Mouse (Mus musculus) liver, embryonic 14.5 days (tissue): ENCODE measurements around the gene Slc38a10. TPM values are rescaled to one million over a fixed set of nuclear protein-coding genes. Genes with fewer than 3 reads are reported as not detected.

Experiments
- ATAC-seq: fragments of 200-750 bp; cut with Nextera tagmentation; 2 replicates; pipeline ENCODE4 v1.8.0; 2017; ENCODE audit warnings: moderate number of reproducible peaks, mild to moderate bottlenecking, moderate library complexity; ENCODE audit not compliant: insufficient read depth
- DNase-seq, 3 experiments: peaks; one replicate each; pipeline ENCODE4 v3.0.0-alpha.2; 2012 to 2013; ENCODE audit warnings: low read depth in 3 of 3, low spot score in 3 of 3
- H3K27ac ChIP-seq: fragments of 300-500 bp; sonication (generic); 2 replicates; pipeline ENCODE4 v1.5.1; 2014; ENCODE audit warnings: moderate library complexity, mild to moderate bottlenecking, control low read depth, inconsistent platforms
- H3K27me3 ChIP-seq: fragments of 300-500 bp; sonication (generic); 2 replicates; pipeline ENCODE4 v1.6.1; 2014; ENCODE audit warnings: mild to moderate bottlenecking, low read length, moderate library complexity; ENCODE audit not compliant: control insufficient read depth, insufficient read depth
- H3K36me3 ChIP-seq: fragments of 300-500 bp; sonication (generic); replicated peaks from 2 replicates; pipeline ENCODE4 v1.6.1; 2014; ENCODE audit warnings: low read depth; ENCODE audit not compliant: control insufficient read depth, insufficient read depth
- H3K4me1 ChIP-seq, 2 experiments: fragments of 200-500 bp in 1 of 2; fragments of 300-500 bp in 1 of 2; sonication (generic) in 1 of 2; replicated peaks; 2 replicates each; pipeline ENCODE4 v1.6.1; 2012 to 2014; ENCODE audit warnings: antibody characterized with exemption in 1 of 2, inconsistent platforms in 1 of 2, low read length in 1 of 2; ENCODE audit not compliant: control insufficient read depth in 2 of 2, insufficient read depth in 2 of 2
- H3K4me2 ChIP-seq: fragments of 300-500 bp; sonication (generic); 2 replicates; pipeline ENCODE4 v1.6.1; 2014; ENCODE audit warnings: low read depth, mild to moderate bottlenecking, control low read depth, moderate library complexity
- H3K4me3 ChIP-seq, 2 experiments: fragments of 200-500 bp in 1 of 2; fragments of 300-500 bp in 1 of 2; sonication (generic) in 1 of 2; 2 replicates each; pipeline ENCODE4 v1.5.1; 2012 to 2014; ENCODE audit warnings: low read depth in 2 of 2, low read length in 2 of 2, mild to moderate bottlenecking in 2 of 2, control low read depth in 1 of 2, inconsistent platforms in 1 of 2, moderate library complexity in 1 of 2; ENCODE audit not compliant: insufficient read depth in 1 of 2
- H3K9ac ChIP-seq: fragments of 300-500 bp; sonication (generic); replicated peaks from 2 replicates; pipeline ENCODE4 v1.6.1; 2014; ENCODE audit warnings: mild to moderate bottlenecking, control low read depth, moderate library complexity
- H3K9me3 ChIP-seq: fragments of 300-500 bp; sonication (generic); 2 replicates; pipeline ENCODE4 v1.6.1; 2016; ENCODE audit warnings: low read length, mixed read lengths; ENCODE audit not compliant: control insufficient read depth
- CTCF ChIP-seq: IDR thresholded peaks from 2 replicates; pipeline ENCODE4 v1.5.1; 2016; ENCODE audit warnings: antibody characterized with exemption, low read depth, control low read depth
- EP300 ChIP-seq: IDR thresholded peaks from 2 replicates; pipeline ENCODE4 v1.6.1; 2016; ENCODE audit warnings: antibody characterized with exemption, low read depth
- WGBS: fragments of 180-500 bp; shearing (Covaris S2); extraction: QIAGEN DNeasy Blood & Tissue Kit; methylation state at CpG from one replicate; pipeline ENCODE4 v1.1.7; 2014; ENCODE audit not compliant: insufficient replicate concordance; 5-methylcytosine and 5-hydroxymethylcytosine counted together
- polyA plus RNA-seq, 2 experiments: library from polyadenylated mRNA; depleted of rRNA in 1 of 2; stranded (reverse) in 1 of 2; unstranded in 1 of 2; fragments of >200 nt; fragmentation: Nextera tagmentation in 1 of 2; extraction: Ambion mirVana in 1 of 2; gene quantifications; 2 replicates each; pipeline versions ENCODE4 v1.2.1 to v1.2.3; 2012 to 2014

Gene Slc38a10
- polyA plus RNA-seq, 2 experiments: 21.0 to 21.8 TPM

GRCm38 (mm10) chr11:120161245-120161644 lies 10.1 kb upstream of the Slc38a10 start:
- 76% methylated on average over 4 of the region's 4 CpGs for WGBS

GRCm38 (mm10) chr11:120160478-120160877 lies 9.3 kb upstream of the Slc38a10 start:
- Histone ChIP-seq H3K27ac (no peak overlapping the region), H3K4me2 (no peak overlapping the region), H3K27me3 (no peaks in the 10 kb centered on the region), H3K4me3 (no peak overlapping the region), H3K9ac (no peak overlapping the region), H3K36me3 (no peaks in the 10 kb centered on the region), H3K4me1 (peaks cover 4 to 17% of the 10 kb centered on the region in 2 experiments; a peak in 3 of 4 replicates), H3K9me3 (no peaks in the 10 kb centered on the region)
- TF ChIP-seq CTCF (peak; percentile 74), EP300 (no peak)
- WGBS: 56% methylated on average over 4 of the region's 4 CpGs
- no peak for DNase-seq
- no peak for ATAC-seq

More at GRCm38 (mm10) chr11:120161245-120161644, 10.1 kb upstream of the Slc38a10 start:
- Histone ChIP-seq H3K36me3 (no peaks in the 10 kb centered on the region), H3K27me3 (no peaks in the 10 kb centered on the region), H3K4me2 (no peak overlapping the region), H3K4me1 (peaks cover 4 to 17% of the 10 kb centered on the region in 2 experiments; a peak in 3 of 4 replicates), H3K9me3 (no peaks in the 10 kb centered on the region), H3K9ac (no peak overlapping the region), H3K27ac (no peak overlapping the region), H3K4me3 (no peak overlapping the region)
- no peak for TF ChIP-seq CTCF
- no peak for TF ChIP-seq EP300
- no peak for ATAC-seq
- no peak for DNase-seq

- Histone ChIP-seq H3K36me3 (no peaks in the 10 kb centered on the region), H3K9ac (no peak overlapping the region), H3K27ac (no peak overlapping the region), H3K27me3 (no peaks in the 10 kb centered on the region), H3K4me1 (peaks cover 4 to 17% of the 10 kb centered on the region in 2 experiments; a peak in 3 of 4 replicates), H3K4me2 (no peak overlapping the region), H3K4me3 (no peak overlapping the region), H3K9me3 (no peaks in the 10 kb centered on the region)
- WGBS: 40% methylated on average over 5 of the region's 5 CpGs
- ATAC-seq: no peak
- DNase-seq: no peak
- TF ChIP-seq CTCF (no peak), EP300 (no peak)
These were observed 8.5 kb upstream of the Slc38a10 start for GRCm38 (mm10) chr11:120159653-120160052.

- H3K4me2 ChIP-seq: peak overlapping the region; percentile 8; the same call in 1 of the 2 replicates
- WGBS: 0% methylated on average over 5 of the region's 5 CpGs
- ATAC-seq: peak; percentile 63; the same call in 1 of the 2 replicates
These were observed 7.7 kb upstream of the Slc38a10 start for GRCm38 (mm10) chr11:120158828-120159227.

GRCm38 (mm10) chr11:120150440-120151112 lies 570 bp downstream of the Slc38a10 start:
- ATAC-seq (peak; percentile 55), DNase-seq (peak in 1 of 3 experiments; percentile 33)
- Histone ChIP-seq H3K9me3 (no peaks in the 10 kb centered on the region), H3K9ac (peak overlapping the region; percentile 88), H3K36me3 (no peaks in the 10 kb centered on the region), H3K27ac (peak overlapping the region; percentile 70), H3K4me1 (peaks cover 14 to 18% of the 10 kb centered on the region in 2 experiments), H3K4me3 (peak overlapping the region; percentile 79 to 85), H3K4me2 (peak overlapping the region; percentile 94), H3K27me3 (no peaks in the 10 kb centered on the region)
- WGBS: under 1% methylated on average over 44 of the region's 44 CpGs
- TF ChIP-seq CTCF (no peak), EP300 (no peak)

More at GRCm38 (mm10) chr11:120158828-120159227, 7.7 kb upstream of the Slc38a10 start:
- Histone ChIP-seq H3K27ac (no peak overlapping the region), H3K36me3 (no peaks in the 10 kb centered on the region), H3K9ac (no peak overlapping the region), H3K4me3 (no peak overlapping the region), H3K9me3 (no peaks in the 10 kb centered on the region), H3K27me3 (no peaks in the 10 kb centered on the region), H3K4me1 (peaks cover 4 to 17% of the 10 kb centered on the region in 2 experiments; a peak in 3 of 4 replicates)
- no peak for TF ChIP-seq CTCF
- DNase-seq: peak in 1 of 3 experiments; percentile 31
